Mouse (Mus musculus): Measurements from ENCODE around the gene Cope.

- no peak for TF ChIP-seq CTCF (IDR thresholded peaks at IDR 0.05; ENCODE audit: control insufficient read depth, insufficient read depth, low read length)
- no peak for TF ChIP-seq POLR2A (IDR thresholded peaks at IDR 0.05; ENCODE audit: borderline replicate concordance, control insufficient read depth, low read depth, low read length)
These were observed 40.8 kb downstream of the Cope start for GRCm38 (mm10) chr8:70343076-70343475.

All from bone marrow, adult 2 months (tissue).